Mouse (Mus musculus): ENCODE results near the gene 4933405L10Rik. TPM values are rescaled to one million over a fixed set of nuclear protein-coding genes. Genes with fewer than 3 reads are reported as not detected.

Gene 4933405L10Rik
- polyA plus RNA-seq, 1 experiment = 0.09 TPM

GRCm38 (mm10) chr8:105698734-105699133, 8.7 kb upstream of the 4933405L10Rik start:
- peaks cover 8% of the 10 kb centered on the region for H3K79me2 ChIP-seq (ENCODE audit: control insufficient read depth, insufficient read depth)

GRCm38 (mm10) chr8:105699488-105700215, 7.8 kb upstream of the 4933405L10Rik start:
- TF ChIP-seq CEBPB (IDR thresholded peaks at IDR 0.05; ENCODE audit: low read depth) = no peak
- no peak for TF ChIP-seq MYOG (IDR thresholded peaks at IDR 0.05; ENCODE audit: control insufficient read depth, extremely low read depth, insufficient read length)
- Histone ChIP-seq H3ac (ENCODE audit: control insufficient read depth, insufficient read length, low read depth) (no peak overlapping the region), H3K79me3 (ENCODE audit: low read depth) (peaks cover 2% of the 10 kb centered on the region), H3K4me3 (ENCODE audit: insufficient read depth, poor library complexity, severe bottlenecking) (no peak overlapping the region), H3K36me3 (ENCODE audit: control insufficient read depth, insufficient read depth) (peaks cover 8% of the 10 kb centered on the region), H3K79me2 (ENCODE audit: control insufficient read depth, insufficient read depth) (peaks cover 8% of the 10 kb centered on the region), H3K27me3 (ENCODE audit: control insufficient read depth, insufficient read depth, insufficient read length) (no peaks in the 10 kb centered on the region)

More at GRCm38 (mm10) chr8:105698734-105699133, 8.7 kb upstream of the 4933405L10Rik start:
- Histone ChIP-seq H3K79me3 (ENCODE audit: low read depth) (peaks cover 2% of the 10 kb centered on the region), H3ac (ENCODE audit: control insufficient read depth, insufficient read length, low read depth) (no peak overlapping the region), H3K27me3 (ENCODE audit: control insufficient read depth, insufficient read depth, insufficient read length) (no peaks in the 10 kb centered on the region), H3K36me3 (ENCODE audit: control insufficient read depth, insufficient read depth) (peaks cover 8% of the 10 kb centered on the region), H3K4me3 (ENCODE audit: insufficient read depth, poor library complexity, severe bottlenecking) (no peak overlapping the region)
- TF ChIP-seq MYOG (IDR thresholded peaks at IDR 0.05; ENCODE audit: control insufficient read depth, extremely low read depth, insufficient read length) (no peak), MAX (IDR thresholded peaks at IDR 0.05) (no peak), CTCF (IDR thresholded peaks at IDR 0.05; ENCODE audit: control insufficient read depth, insufficient read depth, insufficient read length) (no peak), CEBPB (IDR thresholded peaks at IDR 0.05; ENCODE audit: low read depth) (no peak), FOSL1 (IDR thresholded peaks at IDR 0.05; ENCODE audit: insufficient read depth, low read length, poor library complexity, severe bottlenecking) (no peak), USF1 (IDR thresholded peaks at IDR 0.05; ENCODE audit: low read depth) (no peak), MYOD1 (IDR thresholded peaks at IDR 0.05; ENCODE audit: control insufficient read depth, insufficient read length, low read depth) (no peak)

DNA sequence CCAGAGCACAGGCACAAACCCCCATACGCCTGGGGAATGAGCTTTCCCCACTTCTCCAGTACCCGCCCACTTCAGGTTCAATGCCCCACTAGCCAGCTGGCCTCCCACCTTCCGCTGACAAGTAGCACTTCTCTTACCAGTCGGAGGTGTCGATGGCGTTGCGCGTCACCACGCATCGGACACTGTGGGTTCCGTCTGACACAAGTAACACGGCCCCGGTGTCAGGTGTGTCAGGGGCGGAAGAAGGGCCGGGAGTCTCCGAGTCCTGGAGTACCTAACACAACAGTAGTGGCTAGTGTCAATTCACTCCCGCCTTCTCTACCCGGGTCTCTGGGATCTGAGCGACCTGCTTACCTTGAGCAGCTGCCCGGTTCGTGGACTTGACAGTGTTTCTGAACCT, 6.9 kb upstream of the 4933405L10Rik start:
- no peak for TF ChIP-seq MYOG (IDR thresholded peaks at IDR 0.05; ENCODE audit: control insufficient read depth, extremely low read depth, insufficient read length)
- no peak for TF ChIP-seq FOSL1 (IDR thresholded peaks at IDR 0.05; ENCODE audit: insufficient read depth, low read length, poor library complexity, severe bottlenecking)
- TF ChIP-seq CTCF (IDR thresholded peaks at IDR 0.05; ENCODE audit: control insufficient read depth, insufficient read depth, insufficient read length) = no peak
- TF ChIP-seq MAX (IDR thresholded peaks at IDR 0.05) = no peak
- no peak for TF ChIP-seq MYOD1 (IDR thresholded peaks at IDR 0.05; ENCODE audit: control insufficient read depth, insufficient read length, low read depth)
- no peak for TF ChIP-seq USF1 (IDR thresholded peaks at IDR 0.05; ENCODE audit: low read depth)
- no peak for TF ChIP-seq CEBPB (IDR thresholded peaks at IDR 0.05; ENCODE audit: low read depth)
- Histone ChIP-seq H3K36me3 (ENCODE audit: control insufficient read depth, insufficient read depth) (peaks cover 8% of the 10 kb centered on the region), H3ac (ENCODE audit: control insufficient read depth, insufficient read length, low read depth) (peak overlapping the region; percentile 91), H3K79me2 (ENCODE audit: control insufficient read depth, insufficient read depth) (peaks cover 8% of the 10 kb centered on the region), H3K79me3 (ENCODE audit: low read depth) (peaks cover 2% of the 10 kb centered on the region), H3K27me3 (ENCODE audit: control insufficient read depth, insufficient read depth, insufficient read length) (no peaks in the 10 kb centered on the region), H3K4me3 (ENCODE audit: insufficient read depth, poor library complexity, severe bottlenecking) (peak overlapping the region; percentile 79)

- peaks cover 2% of the 10 kb centered on the region for H3K79me3 ChIP-seq (ENCODE audit: low read depth)
- H3ac ChIP-seq (ENCODE audit: control insufficient read depth, insufficient read length, low read depth) = peak within 1 kb of the TSS; percentile 91
- peak within 1 kb of the TSS; percentile 79 for H3K4me3 ChIP-seq (ENCODE audit: insufficient read depth, poor library complexity, severe bottlenecking)
- TF ChIP-seq CTCF (IDR thresholded peaks at IDR 0.05; ENCODE audit: control insufficient read depth, insufficient read depth, insufficient read length) (no peak), USF1 (IDR thresholded peaks at IDR 0.05; ENCODE audit: low read depth) (peak; percentile 95), FOSL1 (IDR thresholded peaks at IDR 0.05; ENCODE audit: insufficient read depth, low read length, poor library complexity, severe bottlenecking) (no peak)
- H3K27me3 ChIP-seq (ENCODE audit: control insufficient read depth, insufficient read depth, insufficient read length) = no peaks in the 10 kb centered on the region
- H3K79me2 ChIP-seq (ENCODE audit: control insufficient read depth, insufficient read depth) = peaks cover 14% of the 10 kb centered on the region
- peaks cover 8% of the 10 kb centered on the region for H3K36me3 ChIP-seq (ENCODE audit: control insufficient read depth, insufficient read depth)
Observed at GRCm38 (mm10) chr8:105700966-105701824, 6.3 kb upstream of the 4933405L10Rik start, which contains the start of the genes Acd and Pard6a. Gene Acd, minus strand, starts transcription at chr8:105701102. Gene Pard6a, plus strand, starts transcription at chr8:105701148.

DNA sequence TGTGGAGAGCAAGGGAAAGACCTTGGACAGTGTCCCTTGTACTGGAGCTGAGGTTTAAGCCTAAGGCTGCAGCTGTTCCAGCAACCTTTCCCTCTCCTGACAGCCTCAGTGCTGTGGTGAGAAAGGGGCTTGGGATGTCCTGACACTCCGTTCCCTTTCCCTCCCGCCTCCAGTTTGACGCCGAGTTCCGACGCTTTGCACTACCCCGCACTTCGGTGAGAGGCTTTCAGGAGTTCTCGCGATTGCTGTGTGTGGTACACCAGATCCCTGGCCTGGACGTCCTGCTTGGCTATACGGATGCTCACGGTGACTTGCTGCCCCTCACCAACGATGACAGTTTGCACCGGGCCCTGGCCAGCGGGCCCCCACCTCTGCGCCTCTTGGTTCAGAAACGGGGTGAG, 5.5 kb upstream of the 4933405L10Rik start:
- Histone ChIP-seq H3K36me3 (ENCODE audit: control insufficient read depth, insufficient read depth) (peaks cover 8% of the 10 kb centered on the region), H3K79me3 (ENCODE audit: low read depth) (peaks cover 2% of the 10 kb centered on the region), H3ac (ENCODE audit: control insufficient read depth, insufficient read length, low read depth) (no peak overlapping the region), H3K79me2 (ENCODE audit: control insufficient read depth, insufficient read depth) (peaks cover 22% of the 10 kb centered on the region), H3K4me3 (ENCODE audit: insufficient read depth, poor library complexity, severe bottlenecking) (no peak overlapping the region), H3K27me3 (ENCODE audit: control insufficient read depth, insufficient read depth, insufficient read length) (no peaks in the 10 kb centered on the region)
- TF ChIP-seq USF1 (IDR thresholded peaks at IDR 0.05; ENCODE audit: low read depth) = no peak
- no peak for TF ChIP-seq MAX (IDR thresholded peaks at IDR 0.05)
- no peak for TF ChIP-seq CEBPB (IDR thresholded peaks at IDR 0.05; ENCODE audit: low read depth)
- no peak for TF ChIP-seq MYOD1 (IDR thresholded peaks at IDR 0.05; ENCODE audit: control insufficient read depth, insufficient read length, low read depth)
- no peak for TF ChIP-seq MYOG (IDR thresholded peaks at IDR 0.05; ENCODE audit: control insufficient read depth, extremely low read depth, insufficient read length)
- TF ChIP-seq CTCF (IDR thresholded peaks at IDR 0.05; ENCODE audit: control insufficient read depth, insufficient read depth, insufficient read length) = no peak
- no peak for TF ChIP-seq FOSL1 (IDR thresholded peaks at IDR 0.05; ENCODE audit: insufficient read depth, low read length, poor library complexity, severe bottlenecking)
